Mouse (Mus musculus): ENCODE data around the gene Mmachc.
"Not testable (repeated sequence)": the region's sequence is repeated elsewhere in the genome, so short reads cannot be mapped to it uniquely, and the experiment has no call there.

Mmachc gene

DNA sequence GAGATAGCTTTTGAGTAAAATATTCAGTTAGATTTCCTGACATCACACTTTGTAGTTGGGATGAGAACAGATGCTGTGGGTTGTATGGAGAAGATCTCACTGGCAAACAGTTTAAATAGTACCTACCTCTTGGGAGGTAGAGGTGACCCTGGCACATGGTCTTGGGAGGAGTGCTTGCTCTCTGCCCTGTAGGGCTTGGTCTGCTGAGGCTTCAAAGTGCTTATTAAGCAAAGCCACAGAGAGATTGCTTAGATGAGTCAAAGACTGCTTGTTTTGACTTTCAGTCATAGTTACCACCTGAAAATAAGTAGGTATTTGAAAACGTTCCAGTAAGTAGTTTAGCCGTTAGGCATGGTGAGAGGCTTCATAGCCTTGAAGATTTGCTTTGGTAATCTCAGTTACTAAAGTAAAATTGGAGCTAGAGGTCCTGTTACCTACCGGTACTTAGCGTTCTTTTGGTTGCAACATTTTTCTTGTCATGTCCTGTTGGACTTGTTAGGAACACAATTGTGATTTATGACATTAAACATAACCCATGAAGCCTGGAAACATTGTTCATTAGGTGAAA, 18.8 kb downstream of the Mmachc start:
- no peak for DNase-seq (ENCODE audit: low spot score in 2 of 2)

DNA sequence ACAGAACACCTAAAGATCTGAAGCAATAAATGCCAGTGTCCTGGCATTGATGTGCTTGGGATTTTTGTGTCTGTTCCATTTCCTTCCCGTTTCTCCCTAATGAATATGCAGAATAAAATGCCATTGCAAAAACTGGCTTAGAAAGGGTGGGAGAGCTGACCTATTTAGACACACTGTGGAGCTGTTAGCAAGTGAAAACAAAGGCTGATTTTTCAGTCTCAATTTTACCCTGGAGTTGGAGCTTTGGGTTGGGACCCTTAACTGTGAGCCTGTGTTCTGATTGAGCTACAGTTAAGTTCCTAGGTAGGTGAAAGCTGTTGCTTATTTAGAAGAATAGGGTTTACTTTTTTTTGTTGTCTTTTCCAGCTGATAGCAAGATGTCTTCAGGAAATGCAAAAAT, 21.2 kb downstream of the Mmachc start:
- DNase-seq (ENCODE audit: low spot score in 2 of 2), result no peak

DNA sequence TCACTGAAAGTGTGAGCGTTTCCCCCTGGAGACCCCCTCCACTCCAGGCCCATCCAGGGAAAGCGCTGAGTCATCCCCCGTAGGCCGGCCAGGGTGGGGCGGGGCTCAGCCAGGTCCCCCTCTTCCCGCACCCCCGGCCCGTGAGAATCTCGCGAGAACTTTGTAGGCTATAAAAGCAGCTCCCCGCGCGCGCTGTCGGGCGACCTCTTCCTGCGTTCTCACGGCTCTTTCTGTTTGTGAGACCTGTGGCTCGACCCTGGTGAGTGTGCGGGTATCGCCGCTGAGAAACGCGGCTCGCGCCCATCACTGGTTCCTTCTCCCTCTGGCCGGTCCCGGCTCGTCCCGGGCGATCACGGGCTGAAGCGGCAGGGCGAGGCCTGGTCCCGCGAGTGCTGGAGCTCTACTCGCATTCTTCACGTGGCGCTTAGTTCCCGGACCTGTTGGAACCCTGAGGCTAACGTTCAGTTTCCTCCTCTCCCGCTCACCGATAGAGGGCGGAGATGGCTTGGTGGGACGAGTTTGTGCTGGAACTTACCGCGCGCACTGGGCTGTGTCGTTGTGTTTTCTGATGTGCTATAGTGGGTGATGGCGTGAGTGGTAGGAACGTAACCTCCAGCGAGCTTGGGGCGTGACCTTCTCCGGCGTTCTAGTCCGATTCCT, 22.7 kb downstream of the Mmachc start, which contains the start of gene Prdx1:
TSS of gene Prdx1 (plus strand) at position 143 of the 660 bp plus-strand sequence.
- DNase-seq (ENCODE audit: low spot score in 2 of 2), result peak; percentile 76 to 92

DNA sequence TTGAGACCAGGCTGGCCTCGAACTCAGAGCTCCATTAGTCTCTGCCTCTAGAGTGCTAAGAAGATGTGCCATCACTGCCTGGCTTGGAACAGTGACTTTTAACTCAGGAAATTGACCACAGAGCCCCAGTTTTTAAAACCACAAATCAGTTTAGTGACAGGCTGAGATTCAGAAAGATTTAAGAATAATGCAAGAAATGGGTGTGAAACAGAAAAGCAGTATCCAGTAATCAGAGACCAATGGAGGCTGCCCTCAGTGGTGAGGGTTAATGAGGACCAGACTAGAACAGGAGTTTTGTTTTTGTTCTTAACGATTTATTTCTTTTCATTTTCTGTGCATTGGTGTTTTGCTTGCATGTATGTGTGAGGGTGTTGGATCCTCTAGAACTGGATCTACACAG, 23.5 kb downstream of the Mmachc start:
- no peak for DNase-seq (ENCODE audit: low spot score in 2 of 2)

DNA sequence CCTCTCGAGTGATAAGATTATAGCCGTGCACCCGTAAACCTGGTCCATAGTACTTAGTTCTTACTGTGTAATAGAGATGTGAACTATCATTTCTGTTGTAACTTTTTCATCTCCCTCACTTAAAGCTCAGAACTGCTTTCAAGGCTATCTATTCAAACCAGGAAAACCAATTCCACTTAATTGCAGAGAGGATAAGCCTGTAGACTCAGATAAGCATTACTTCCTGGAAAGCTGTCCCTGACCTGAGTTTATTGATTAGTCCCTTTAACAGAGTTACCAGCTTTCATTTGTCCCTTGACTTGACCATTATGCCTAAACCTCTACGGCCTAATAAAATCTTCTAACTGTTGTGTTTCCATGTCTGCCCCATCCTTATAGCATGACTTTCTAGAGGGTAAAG, 24.2 kb downstream of the Mmachc start:
- DNase-seq (ENCODE audit: low spot score in 2 of 2), result no peak

DNA sequence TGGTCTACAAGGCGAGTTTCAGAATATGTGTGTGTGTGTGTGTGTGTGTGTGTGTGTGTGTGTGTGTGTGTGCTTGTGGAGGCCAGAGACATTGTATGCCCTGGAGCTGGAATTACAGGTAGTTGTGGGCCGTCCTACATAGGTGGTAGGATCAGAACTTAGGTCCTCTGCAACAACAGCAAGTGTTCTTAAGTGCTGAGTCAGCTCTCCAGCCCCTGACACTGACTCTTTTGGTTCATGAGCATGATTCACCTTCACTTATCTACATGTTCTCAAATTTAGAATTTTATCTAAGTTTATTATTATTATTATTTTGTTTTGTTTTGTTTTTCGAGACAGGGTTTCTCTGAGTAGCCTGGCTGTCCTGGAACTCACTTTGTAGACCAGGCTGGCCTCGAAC, 27.7 kb downstream of the Mmachc start:
- not testable (repeated sequence) for DNase-seq (ENCODE audit: low spot score in 2 of 2)

DNA sequence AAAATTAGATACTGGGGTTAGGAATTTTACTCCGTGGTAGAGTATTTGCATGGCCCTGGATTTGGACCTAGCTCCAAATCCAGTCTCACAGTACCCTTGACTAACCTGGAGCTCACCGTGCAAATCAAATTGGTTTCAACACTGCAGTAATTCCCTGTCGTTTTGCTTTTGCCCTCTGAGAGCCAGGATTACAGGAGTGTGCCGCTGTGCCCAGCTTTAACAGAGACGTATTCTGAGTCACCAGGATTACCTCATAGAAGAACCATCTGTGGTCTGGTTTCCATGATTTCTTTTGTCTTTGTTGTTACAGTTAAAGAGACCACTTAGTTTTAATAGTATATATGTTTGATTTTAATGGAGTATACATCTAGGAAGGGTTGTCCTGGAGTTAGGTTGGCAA, 29.1 kb downstream of the Mmachc start:
- no peak for DNase-seq (ENCODE audit: low spot score in 2 of 2)

DNA sequence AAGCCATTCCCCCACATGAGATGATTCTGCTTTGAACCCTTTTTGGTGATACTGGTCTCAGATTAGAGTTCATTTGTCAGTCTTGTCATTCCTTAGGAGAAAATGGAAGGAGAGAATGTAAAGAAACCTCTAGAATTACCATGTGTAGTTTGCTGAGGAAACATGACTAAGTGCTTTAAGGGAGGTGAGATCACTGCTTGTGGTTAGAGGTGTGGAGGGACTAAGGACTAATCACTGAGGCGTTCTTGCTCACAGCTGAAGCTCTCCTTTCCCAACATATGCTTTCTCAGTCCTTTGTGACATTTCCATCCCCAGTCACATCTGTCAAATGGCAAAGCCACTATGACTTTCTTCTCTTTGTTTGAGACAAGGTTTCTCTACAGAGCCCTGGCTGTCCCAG, 30.4 kb downstream of the Mmachc start:
- no peak for DNase-seq (ENCODE audit: low spot score in 2 of 2)

DNA sequence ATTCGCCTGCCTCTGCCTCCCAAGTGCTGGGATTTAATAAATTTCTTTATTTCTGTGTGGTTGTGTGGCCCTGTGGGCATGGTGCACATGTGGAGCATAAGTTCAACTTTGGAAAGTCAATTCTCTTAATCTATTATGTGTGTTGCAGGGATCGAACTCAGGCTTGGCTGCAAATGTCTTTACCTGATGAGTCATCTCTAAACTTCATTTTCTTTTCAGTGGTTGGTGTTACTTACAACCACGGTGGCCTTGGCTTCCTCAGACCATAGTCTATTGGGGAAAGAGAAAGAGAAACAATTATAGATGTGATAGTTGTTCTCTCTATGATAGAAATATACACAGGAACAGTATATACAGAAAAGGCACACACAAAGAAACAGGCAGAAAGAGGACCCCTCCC, 32.2 kb downstream of the Mmachc start:
- DNase-seq (ENCODE audit: low spot score in 2 of 2), result no peak

DNA sequence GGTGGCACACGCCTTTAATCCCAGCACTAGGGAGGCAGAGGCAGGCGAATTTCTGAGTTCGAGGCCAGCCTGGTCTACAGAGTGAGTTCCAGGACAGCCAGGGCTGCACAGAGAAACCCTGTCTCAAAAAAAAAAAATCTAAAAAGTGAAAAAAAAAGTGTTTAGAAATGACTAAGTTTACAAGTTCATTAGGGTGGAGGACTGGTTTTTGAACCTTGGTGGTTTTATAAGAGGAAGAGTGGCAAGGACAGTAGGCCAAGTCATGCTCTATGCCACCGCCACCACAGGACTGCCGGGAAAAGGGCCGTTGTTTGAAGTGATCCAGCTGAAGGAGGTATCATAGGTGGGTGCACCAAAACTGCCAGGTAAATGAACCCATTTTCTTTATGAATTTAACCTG, 33.4 kb downstream of the Mmachc start:
- not testable (repeated sequence) for DNase-seq (ENCODE audit: low spot score in 2 of 2)

DNA sequence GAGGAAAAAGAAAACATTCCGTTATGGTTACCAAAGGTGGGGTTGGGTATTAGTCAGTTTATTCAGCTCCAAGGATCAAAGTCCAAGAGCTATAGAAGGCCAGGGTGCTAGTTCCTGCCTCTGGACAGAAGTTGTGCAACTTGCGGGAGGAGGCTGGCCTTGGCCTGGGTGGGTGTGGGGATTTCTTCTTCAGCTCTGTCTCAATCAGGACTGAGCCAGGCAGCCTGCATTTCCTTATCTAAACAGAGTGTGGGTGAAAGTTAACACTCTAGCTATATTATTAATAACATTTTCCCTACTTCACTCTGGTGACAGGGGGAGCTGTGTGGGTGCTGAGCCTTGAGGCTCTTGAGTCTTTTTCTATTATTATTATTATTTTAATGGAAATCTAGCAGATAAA, 35.4 kb downstream of the Mmachc start:
- DNase-seq (ENCODE audit: low spot score in 2 of 2), result no peak

DNA sequence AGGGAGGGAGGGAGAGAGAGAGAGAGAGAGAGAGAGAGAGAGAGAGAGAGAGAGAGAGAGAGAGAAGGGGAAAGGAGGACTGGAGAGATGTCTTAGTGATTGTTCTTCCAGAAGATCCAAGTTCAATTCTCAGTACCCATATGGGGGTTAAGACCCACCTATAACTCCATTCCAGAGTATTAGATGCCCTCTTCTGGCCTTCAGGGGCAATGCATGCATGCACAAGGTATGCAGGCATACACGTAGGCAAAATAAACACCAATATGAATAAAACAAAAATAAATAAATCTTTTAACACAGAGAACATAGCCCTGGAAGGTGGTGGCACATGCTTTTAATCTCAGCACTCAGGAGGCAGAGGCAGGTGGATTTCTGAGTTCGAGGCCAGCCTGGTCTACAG, 38.9 kb downstream of the Mmachc start:
- no peak for DNase-seq (ENCODE audit: low spot score in 2 of 2)

DNA sequence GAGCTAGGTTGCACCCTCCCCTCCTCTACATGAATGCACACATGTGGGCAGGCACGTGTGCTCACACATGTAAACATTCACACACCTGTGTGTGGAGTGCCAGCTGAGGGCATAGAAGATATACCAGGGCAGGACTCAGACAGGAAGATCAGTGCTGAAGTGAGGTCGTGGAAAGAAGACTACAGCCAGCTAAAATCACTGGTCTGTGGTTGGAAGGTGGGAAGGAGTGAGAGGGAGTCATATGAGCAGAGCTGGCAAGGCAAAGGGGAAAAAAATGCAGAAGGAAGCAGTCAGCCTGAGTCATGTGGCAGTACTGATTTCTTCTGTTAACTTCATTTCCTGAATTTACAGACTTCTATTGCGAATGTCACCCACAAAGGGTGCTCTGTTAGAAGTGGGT, 40.1 kb downstream of the Mmachc start:
- DNase-seq (ENCODE audit: low spot score in 2 of 2), result no peak

DNA sequence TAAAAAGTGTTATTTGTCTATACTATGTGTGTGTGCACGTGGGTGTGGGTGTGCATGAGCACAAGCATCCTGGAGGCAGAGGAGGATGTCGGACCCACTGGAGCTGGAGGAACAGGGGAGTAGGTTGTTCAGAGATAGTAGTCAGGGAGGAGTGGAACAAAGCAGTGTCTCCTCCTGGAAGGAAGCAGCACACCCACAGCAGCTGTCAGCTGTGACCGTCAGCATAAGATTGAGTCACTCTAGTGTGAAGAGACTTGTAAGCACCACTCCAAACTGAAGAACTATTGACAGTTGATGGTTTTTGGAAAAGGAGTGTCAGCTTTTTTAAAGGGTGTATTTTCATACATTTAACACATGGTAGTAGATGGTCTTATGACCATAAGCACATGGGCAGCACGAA, 41.6 kb downstream of the Mmachc start:
- no peak for DNase-seq (ENCODE audit: low spot score in 2 of 2)

DNA sequence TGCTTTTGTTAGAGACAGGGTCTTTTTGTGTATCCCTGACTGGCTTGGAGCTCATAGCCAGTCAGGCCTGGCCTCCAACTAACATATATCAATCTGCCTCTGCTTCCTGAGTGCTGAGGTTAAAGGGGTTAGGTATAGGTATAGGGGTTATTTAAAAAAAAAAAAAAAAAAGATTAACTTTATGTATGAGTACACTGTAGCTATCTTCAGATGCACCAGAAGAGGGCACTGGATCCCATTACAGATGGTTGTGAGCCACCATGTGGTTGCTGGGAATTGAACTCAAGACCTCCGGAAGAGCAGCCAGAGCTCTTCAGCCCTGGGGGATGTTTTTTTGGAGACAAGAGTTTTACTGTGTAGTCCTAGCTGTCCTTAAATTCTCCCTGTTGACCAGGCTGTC, 46.2 kb downstream of the Mmachc start:
- no peak for DNase-seq (ENCODE audit: low spot score in 2 of 2)

DNA sequence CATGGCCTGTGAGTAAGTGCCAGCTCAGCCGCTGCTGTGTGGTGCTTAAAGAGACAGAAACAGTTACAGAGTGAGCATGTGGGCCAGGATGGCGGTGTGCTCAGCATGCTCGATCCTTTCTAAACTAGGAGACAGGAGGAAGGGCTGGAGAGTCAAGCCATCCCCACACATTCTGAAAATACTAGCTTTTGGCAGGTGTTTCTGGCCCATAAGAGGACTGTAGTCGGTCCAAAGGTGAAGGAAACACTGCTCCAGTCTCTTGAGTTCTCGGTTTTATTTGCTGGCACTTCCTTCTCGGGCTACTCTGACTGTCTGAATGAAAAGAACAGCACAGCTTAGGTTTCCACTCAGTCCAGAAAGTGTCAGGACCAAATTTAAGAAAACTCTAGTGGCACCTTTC, 47.4 kb downstream of the Mmachc start:
- DNase-seq (ENCODE audit: low spot score in 2 of 2), result no peak

DNA sequence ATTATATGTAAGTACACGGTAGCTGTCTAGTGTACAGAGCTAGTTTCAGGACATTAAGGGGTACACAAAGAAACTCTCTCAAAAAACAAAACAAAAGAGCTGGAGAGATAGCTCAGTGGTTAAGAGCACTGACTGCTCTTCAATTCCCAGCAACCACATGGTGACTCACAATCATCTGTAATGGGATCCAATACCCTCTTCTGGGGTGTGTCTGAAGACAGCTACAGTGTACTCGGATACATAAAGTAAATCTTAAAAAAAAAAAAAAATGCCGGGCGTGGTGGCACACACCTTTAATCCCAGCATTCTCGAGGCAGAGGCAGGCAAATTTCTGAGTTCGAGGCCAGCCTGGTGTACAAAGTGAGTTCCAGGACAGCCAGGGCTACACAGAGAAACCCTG, 48.3 kb downstream of the Mmachc start:
- not testable (repeated sequence) for DNase-seq (ENCODE audit: low spot score in 2 of 2)

DNA sequence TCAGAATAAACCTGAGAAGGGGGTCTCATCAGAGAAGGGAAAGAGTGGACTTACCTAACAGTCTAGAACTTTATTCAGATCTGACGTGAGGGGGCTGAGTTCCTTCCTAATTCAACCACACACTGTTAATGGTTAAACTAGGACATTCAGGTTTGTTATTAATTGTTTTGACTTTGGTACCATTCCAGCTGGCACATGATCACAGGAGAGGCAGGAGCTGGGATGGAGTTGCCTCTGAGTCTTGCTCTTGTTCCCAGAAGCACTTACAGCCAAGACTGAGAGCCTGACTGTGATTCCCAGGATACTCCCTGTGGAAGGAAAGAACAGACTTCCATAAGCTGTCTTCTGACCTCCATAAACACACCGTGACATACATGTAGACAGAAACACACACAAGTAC, 48.7 kb downstream of the Mmachc start:
- no peak for DNase-seq (ENCODE audit: low spot score in 2 of 2)

DNA sequence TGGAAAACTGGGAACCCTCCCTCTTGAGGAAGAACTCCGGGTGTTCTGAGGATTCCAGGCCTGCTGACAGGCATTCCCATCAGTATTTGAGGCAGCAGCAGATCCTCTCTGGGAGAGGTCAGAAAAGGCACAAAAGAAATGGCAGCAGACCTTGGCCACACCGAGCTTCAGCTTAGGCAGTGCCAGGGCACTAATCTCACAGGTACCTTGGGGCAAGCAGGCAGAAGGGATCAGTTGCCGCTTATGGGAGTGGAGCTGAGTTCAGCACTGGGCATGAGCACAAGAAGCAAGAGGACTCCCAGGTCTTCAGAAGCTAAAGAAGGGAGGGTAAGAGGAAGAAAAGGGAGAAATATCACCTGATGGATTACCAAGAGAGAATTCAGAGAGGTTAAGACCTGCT, 50.2 kb downstream of the Mmachc start:
- DNase-seq (ENCODE audit: low spot score in 2 of 2), result no peak

DNA sequence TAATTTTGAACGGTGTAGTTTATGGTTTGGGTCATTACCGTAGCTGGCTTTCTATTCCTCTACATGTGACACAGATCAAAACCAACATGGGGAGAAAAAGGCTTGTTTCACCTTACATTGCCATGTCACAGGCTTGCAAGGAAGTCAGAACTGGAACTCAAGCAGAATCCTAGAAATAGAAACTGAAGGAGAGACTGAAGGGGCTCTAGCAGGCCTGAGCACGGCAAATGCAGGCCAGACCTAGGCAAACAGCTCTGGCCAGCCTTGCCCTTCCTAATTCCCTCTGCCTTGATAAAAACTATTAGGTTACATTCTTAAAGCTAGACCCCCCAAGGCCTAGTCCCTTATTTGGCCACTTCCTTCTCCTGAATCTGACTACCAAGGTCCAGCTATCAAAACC, 52.5 kb downstream of the Mmachc start:
- DNase-seq (ENCODE audit: low spot score in 2 of 2), result no peak

DNA sequence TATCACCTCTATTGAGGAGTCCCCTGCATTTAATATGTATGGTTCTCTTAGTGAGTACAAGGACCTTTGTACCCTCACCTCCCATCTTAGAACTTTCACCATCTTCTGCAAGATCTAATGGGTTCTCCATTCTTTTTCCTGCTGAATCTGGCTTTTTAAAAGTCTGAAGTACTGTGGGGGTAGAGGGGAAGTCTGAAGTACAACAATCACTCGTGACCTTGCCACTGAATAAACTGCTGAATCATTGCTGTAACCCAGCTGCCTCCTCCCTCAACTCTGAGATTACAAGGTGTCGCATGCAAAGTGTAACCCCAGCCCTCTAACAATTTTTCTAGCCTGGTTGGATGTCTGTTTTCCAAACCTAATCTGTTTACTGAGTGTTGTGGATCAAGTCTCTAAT, 53.1 kb downstream of the Mmachc start:
- DNase-seq (ENCODE audit: low spot score in 2 of 2), result no peak

DNA sequence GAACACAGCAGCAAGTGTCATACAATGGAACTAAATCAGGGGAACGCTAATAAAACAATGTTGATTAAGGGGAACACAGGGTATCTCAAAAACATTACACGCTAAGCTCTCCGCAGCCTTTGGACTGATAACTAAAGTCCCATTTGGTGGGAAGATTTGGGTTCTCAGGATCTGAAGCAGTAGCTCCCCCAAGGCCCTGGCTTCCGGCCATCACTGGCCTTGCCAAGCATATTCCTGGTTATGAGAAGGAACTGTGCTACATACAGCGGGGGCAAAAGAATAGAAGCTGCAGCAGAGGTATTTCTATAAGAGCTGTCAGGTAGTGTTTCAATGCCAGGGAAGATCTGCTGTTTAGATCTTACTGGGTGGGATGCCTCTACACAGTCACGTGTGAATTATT, 55.0 kb downstream of the Mmachc start:
- no peak for DNase-seq (ENCODE audit: low spot score in 2 of 2)

Measured in left cerebral cortex, adult 9 months (tissue).